Mouse (Mus musculus): ENCODE data around the gene Tenm3. TPM values are rescaled to one million over a fixed set of nuclear protein-coding genes. Genes with fewer than 3 reads are reported as not detected.

The Tenm3 gene
- polyA plus RNA-seq, 1 experiment from 2014 or later: 2.6 TPM

- ATAC-seq (ENCODE audit: low read depth) (no peak), DNase-seq (no peak)
- H3K4me1 ChIP-seq (replicated peaks): no peaks in the 10 kb centered on the region
- H3K36me3 ChIP-seq: no peaks in the 10 kb centered on the region
- no peak overlapping the region for H3K9ac ChIP-seq
- no peak overlapping the region for H3K4me2 ChIP-seq
- H3K27me3 ChIP-seq: no peaks in the 10 kb centered on the region
- 61% methylated on average over 4 of the region's 4 CpGs for WGBS (ENCODE audit: insufficient replicate concordance)
- no peaks in the 10 kb centered on the region for H3K9me3 ChIP-seq (replicated peaks)
- H3K4me3 ChIP-seq (replicated peaks): no peak overlapping the region
- H3K27ac ChIP-seq: no peak overlapping the region
These were observed 275.1 kb downstream of the Tenm3 start for GRCm38 (mm10) chr8:48568608-48569007.

- H3K4me3 ChIP-seq (replicated peaks): no peak overlapping the region
- no peak for DNase-seq
- no peaks in the 10 kb centered on the region for H3K36me3 ChIP-seq
- no peak for ATAC-seq (ENCODE audit: low read depth)
- H3K4me1 ChIP-seq (replicated peaks): no peaks in the 10 kb centered on the region
- no peaks in the 10 kb centered on the region for H3K9me3 ChIP-seq (replicated peaks)
- no peaks in the 10 kb centered on the region for H3K27me3 ChIP-seq
- H3K27ac ChIP-seq: no peak overlapping the region
- no peak overlapping the region for H3K4me2 ChIP-seq
- 60% methylated on average over 10 of the region's 10 CpGs for WGBS (ENCODE audit: insufficient replicate concordance)
- no peak overlapping the region for H3K9ac ChIP-seq
These were observed 275.7 kb downstream of the Tenm3 start for GRCm38 (mm10) chr8:48567929-48568607.

GRCm38 (mm10) chr8:48560227-48560626, 283.5 kb downstream of the Tenm3 start:
- Histone ChIP-seq H3K4me1 (replicated peaks) (no peaks in the 10 kb centered on the region), H3K4me3 (replicated peaks) (no peak overlapping the region), H3K27me3 (peaks cover 19% of the 10 kb centered on the region), H3K9me3 (replicated peaks) (no peaks in the 10 kb centered on the region), H3K4me2 (no peak overlapping the region), H3K9ac (no peak overlapping the region), H3K36me3 (no peaks in the 10 kb centered on the region), H3K27ac (no peak overlapping the region)
- ATAC-seq (ENCODE audit: low read depth) (no peak), DNase-seq (no peak)
- WGBS (ENCODE audit: insufficient replicate concordance): 69% methylated on average over 9 of the region's 9 CpGs

GRCm38 (mm10) chr8:48555546-48556141, 288.1 kb downstream of the Tenm3 start:
- H3K4me2 ChIP-seq: peak overlapping the region; percentile 57
- no peaks in the 10 kb centered on the region for H3K4me1 ChIP-seq (replicated peaks)
- H3K27ac ChIP-seq: peak overlapping the region; percentile 63
- H3K27me3 ChIP-seq: peaks cover 37% of the 10 kb centered on the region
- H3K9me3 ChIP-seq (replicated peaks): no peaks in the 10 kb centered on the region
- H3K9ac ChIP-seq: peak overlapping the region; percentile 43; the same call in 1 of the 2 replicates
- under 1% methylated on average over 41 of the region's 55 CpGs for WGBS (ENCODE audit: insufficient replicate concordance)
- DNase-seq (peak; percentile 1), ATAC-seq (ENCODE audit: low read depth) (peak; percentile 65)
- H3K36me3 ChIP-seq: no peaks in the 10 kb centered on the region
- peak overlapping the region; percentile 60 for H3K4me3 ChIP-seq (replicated peaks)

GRCm38 (mm10) chr8:48554762-48555545, 288.8 kb downstream of the Tenm3 start:
- Histone ChIP-seq H3K4me1 (replicated peaks) (0 out of 2 replicates have a peak, but pooled peaks cover 1% of the 10 kb centered on the region), H3K9me3 (replicated peaks) (no peaks in the 10 kb centered on the region), H3K36me3 (no peaks in the 10 kb centered on the region), H3K4me2 (peak overlapping the region; percentile 57), H3K27ac (peak overlapping the region; percentile 64), H3K27me3 (peaks cover 37% of the 10 kb centered on the region), H3K9ac (peak overlapping the region; percentile 58), H3K4me3 (replicated peaks) (peak overlapping the region; percentile 60)
- WGBS (ENCODE audit: insufficient replicate concordance): under 1% methylated on average over 68 of the region's 86 CpGs
- DNase-seq (peak; percentile 2), ATAC-seq (ENCODE audit: low read depth) (peak; percentile 84)

GRCm38 (mm10) chr8:48553791-48554288, 289.9 kb downstream of the Tenm3 start:
- Histone ChIP-seq H3K9me3 (replicated peaks) (no peaks in the 10 kb centered on the region), H3K36me3 (no peaks in the 10 kb centered on the region), H3K4me1 (replicated peaks) (0 out of 2 replicates have a peak, but pooled peaks cover 2% of the 10 kb centered on the region), H3K4me3 (replicated peaks) (peak overlapping the region; percentile 60), H3K9ac (peak overlapping the region; percentile 43), H3K27ac (no peak overlapping the region), H3K4me2 (peak overlapping the region; percentile 33), H3K27me3 (peaks cover 37% of the 10 kb centered on the region)
- no peak for ATAC-seq (ENCODE audit: low read depth)
- no peak for DNase-seq
- WGBS (ENCODE audit: insufficient replicate concordance): 7% methylated on average over 9 of the region's 9 CpGs

- DNase-seq (no peak), ATAC-seq (ENCODE audit: low read depth) (no peak)
- Histone ChIP-seq H3K27ac (no peak overlapping the region), H3K9me3 (replicated peaks) (no peaks in the 10 kb centered on the region), H3K4me3 (replicated peaks) (no peak overlapping the region), H3K4me2 (no peak overlapping the region), H3K27me3 (peaks cover 34% of the 10 kb centered on the region), H3K36me3 (no peaks in the 10 kb centered on the region), H3K4me1 (replicated peaks) (0 out of 2 replicates have a peak, but pooled peaks cover 2% of the 10 kb centered on the region), H3K9ac (no peak overlapping the region)
- 65% methylated on average over 2 of the region's 2 CpGs for WGBS (ENCODE audit: insufficient replicate concordance)
These were observed 291.4 kb downstream of the Tenm3 start for GRCm38 (mm10) chr8:48552306-48552705.

- no peak overlapping the region for H3K4me2 ChIP-seq
- H3K9ac ChIP-seq: no peak overlapping the region
- H3K4me3 ChIP-seq (replicated peaks): no peak overlapping the region
- H3K27ac ChIP-seq: no peak overlapping the region
- H3K27me3 ChIP-seq: peaks cover 27% of the 10 kb centered on the region
- H3K36me3 ChIP-seq: no peaks in the 10 kb centered on the region
- no peak for DNase-seq
- H3K4me1 ChIP-seq (replicated peaks): 0 out of 2 replicates have a peak, but pooled peaks cover 2% of the 10 kb centered on the region
- 71% methylated on average over 5 of the region's 5 CpGs for WGBS (ENCODE audit: insufficient replicate concordance)
- no peaks in the 10 kb centered on the region for H3K9me3 ChIP-seq (replicated peaks)
- ATAC-seq (ENCODE audit: low read depth): no peak
These were observed 292.4 kb downstream of the Tenm3 start for GRCm38 (mm10) chr8:48551370-48551769.

- ATAC-seq (ENCODE audit: low read depth) (no peak), DNase-seq (no peak)
- H3K4me3 ChIP-seq (replicated peaks): no peak overlapping the region
- H3K9ac ChIP-seq: no peak overlapping the region
- no peaks in the 10 kb centered on the region for H3K36me3 ChIP-seq
- H3K9me3 ChIP-seq (replicated peaks): no peaks in the 10 kb centered on the region
- peaks cover 5% of the 10 kb centered on the region for H3K27me3 ChIP-seq
- 0 out of 2 replicates have a peak, but pooled peaks cover 5% of the 10 kb centered on the region for H3K4me1 ChIP-seq (replicated peaks)
- no peak overlapping the region for H3K4me2 ChIP-seq
- no peak overlapping the region for H3K27ac ChIP-seq
- WGBS (ENCODE audit: insufficient replicate concordance): 81% methylated on average over 9 of the region's 9 CpGs
These were observed 294.8 kb downstream of the Tenm3 start for GRCm38 (mm10) chr8:48548908-48549307.

- WGBS (ENCODE audit: insufficient replicate concordance): 59% methylated on average over 5 of the region's 5 CpGs
- no peak overlapping the region for H3K4me2 ChIP-seq
- no peak overlapping the region for H3K9ac ChIP-seq
- ATAC-seq (ENCODE audit: low read depth) (no peak), DNase-seq (no peak)
- H3K9me3 ChIP-seq (replicated peaks): no peaks in the 10 kb centered on the region
- no peak overlapping the region for H3K4me3 ChIP-seq (replicated peaks)
- no peak overlapping the region for H3K27ac ChIP-seq
- H3K4me1 ChIP-seq (replicated peaks): 0 out of 2 replicates have a peak, but pooled peaks cover 5% of the 10 kb centered on the region
- H3K27me3 ChIP-seq: no peaks in the 10 kb centered on the region
- H3K36me3 ChIP-seq: no peaks in the 10 kb centered on the region
These were observed 298.1 kb downstream of the Tenm3 start for GRCm38 (mm10) chr8:48545631-48546030.

GRCm38 (mm10) chr8:48544840-48545239, 298.9 kb downstream of the Tenm3 start:
- H3K9me3 ChIP-seq (replicated peaks): no peaks in the 10 kb centered on the region
- ATAC-seq (ENCODE audit: low read depth) (no peak), DNase-seq (no peak)
- no peaks in the 10 kb centered on the region for H3K27me3 ChIP-seq
- H3K4me1 ChIP-seq (replicated peaks): 0 out of 2 replicates have a peak, but pooled peaks cover 3% of the 10 kb centered on the region
- WGBS (ENCODE audit: insufficient replicate concordance): 59% methylated on average over 7 of the region's 7 CpGs
- H3K36me3 ChIP-seq: no peaks in the 10 kb centered on the region
- H3K9ac ChIP-seq: no peak overlapping the region
- H3K4me3 ChIP-seq (replicated peaks): no peak overlapping the region
- H3K27ac ChIP-seq: no peak overlapping the region
- no peak overlapping the region for H3K4me2 ChIP-seq
